ENCODE assay signal across 1 mouse cellular context in the genomic region with DNA sequence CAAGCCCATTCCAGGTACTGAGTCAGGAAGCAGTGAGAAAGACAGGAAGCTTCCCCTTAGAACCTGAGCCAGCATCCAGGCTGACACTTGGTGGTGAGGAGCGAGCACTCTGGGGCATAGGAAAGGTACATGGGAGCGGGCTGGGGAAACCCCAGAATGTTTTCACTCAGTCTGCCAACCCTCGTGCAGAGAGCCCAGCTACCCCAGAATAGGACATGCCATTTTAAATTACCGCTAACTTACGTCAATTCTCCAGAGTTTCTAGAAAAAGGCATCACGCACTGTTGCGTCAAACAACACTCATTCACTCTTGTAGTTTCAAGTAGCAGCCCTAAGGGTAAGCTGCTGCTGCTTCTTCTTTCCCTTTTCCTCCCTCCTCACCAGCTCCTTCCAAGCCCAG.
TF ChIP-seq lines count a peak whose summit lies in the region.

No protein-coding gene starts in this region.

TF ChIP-seq in CH12.LX, 34 proteins besides CTCF, POLR2A, EP300 and RAD21 (continued from another document):
- peak; percentile 34; the same call in 1 of the 2 replicates for TF ChIP-seq ELF1 (IDR thresholded peaks at IDR 0.05; ENCODE audit: low read depth, low read length)
- no peak for TF ChIP-seq CHD1 (IDR thresholded peaks at IDR 0.05; ENCODE audit: low read depth, low read length)
- peak; percentile 83 for TF ChIP-seq BHLHE40 (IDR thresholded peaks at IDR 0.05; ENCODE audit: low read depth, low read length)
- TF ChIP-seq UBTF (IDR thresholded peaks at IDR 0.05; ENCODE audit: low read depth, low read length): no peak
- TF ChIP-seq RCOR1 (conservative IDR thresholded peaks at IDR 0.05; ENCODE audit: low read depth, low read length): no peak
- TF ChIP-seq TCF12 (IDR thresholded peaks at IDR 0.05; ENCODE audit: low read depth, low read length): no peak
- TF ChIP-seq NELFE (IDR thresholded peaks at IDR 0.05; ENCODE audit: low read depth, low read length): no peak
- no peak for TF ChIP-seq JUND (conservative IDR thresholded peaks at IDR 0.05; ENCODE audit: low read depth, low read length)
